Mouse (Mus musculus) ES-CJ7 (cell line): Measurements from ENCODE around the gene Hcrtr2.
A peak's percentile ranks its signal among the peaks of the same experiment; 100 is the strongest.

Experiments used
- DNase-seq: peaks from one replicate; pipeline ENCODE4 v3.0.0; 2011; ENCODE audit warnings: low read depth, low spot score

The Hcrtr2 gene

GRCm38 (mm10) chr9:76323756-76324155 lies at the start of gene Hcrtr2:
TSS of gene Hcrtr2 (minus strand) at chr9:76323856.
- DNase-seq = no peak

GRCm38 (mm10) chr9:76364874-76365273 lies 41.2 kb upstream of the Hcrtr2 start:
- DNase-seq = no peak

GRCm38 (mm10) chr9:76360374-76360773 lies 36.7 kb upstream of the Hcrtr2 start:
- no peak for DNase-seq

- DNase-seq = no peak
Observed at GRCm38 (mm10) chr9:76352346-76352745, 28.7 kb upstream of the Hcrtr2 start.

- DNase-seq = no peak
Observed at GRCm38 (mm10) chr9:76347298-76347697, 23.6 kb upstream of the Hcrtr2 start.

- no peak for DNase-seq
Observed at GRCm38 (mm10) chr9:76331081-76331480, 7.4 kb upstream of the Hcrtr2 start.

GRCm38 (mm10) chr9:76323186-76323701 lies 412 bp downstream of the Hcrtr2 start:
- peak; percentile 41 for DNase-seq

GRCm38 (mm10) chr9:76322122-76323052 lies 1.3 kb downstream of the Hcrtr2 start:
- no peak for DNase-seq

- DNase-seq = no peak
Observed at GRCm38 (mm10) chr9:76321589-76321988, 2.1 kb downstream of the Hcrtr2 start.

- DNase-seq = no peak
Observed at GRCm38 (mm10) chr9:76320755-76321154, 2.9 kb downstream of the Hcrtr2 start.

GRCm38 (mm10) chr9:76318302-76318701 lies 5.4 kb downstream of the Hcrtr2 start:
- DNase-seq = no peak

GRCm38 (mm10) chr9:76315096-76315495 lies 8.6 kb downstream of the Hcrtr2 start:
- peak; percentile 55 for DNase-seq

GRCm38 (mm10) chr9:76313921-76314320 lies 9.7 kb downstream of the Hcrtr2 start:
- peak; percentile 91 for DNase-seq

- DNase-seq = peak; percentile 75
Observed at GRCm38 (mm10) chr9:76312221-76312620, 11.4 kb downstream of the Hcrtr2 start.

- DNase-seq = peak; percentile 44
Observed at GRCm38 (mm10) chr9:76291384-76291783, 32.3 kb downstream of the Hcrtr2 start.

- DNase-seq = peak; percentile 6
Observed at GRCm38 (mm10) chr9:76270886-76271285, 52.8 kb downstream of the Hcrtr2 start.

GRCm38 (mm10) chr9:76257731-76258130 lies 65.9 kb downstream of the Hcrtr2 start:
- no peak for DNase-seq

GRCm38 (mm10) chr9:76252544-76252943 lies 71.1 kb downstream of the Hcrtr2 start:
- no peak for DNase-seq

GRCm38 (mm10) chr9:76252109-76252508 lies 71.5 kb downstream of the Hcrtr2 start:
- no peak for DNase-seq

- no peak for DNase-seq
Observed at GRCm38 (mm10) chr9:76242322-76242721, 81.3 kb downstream of the Hcrtr2 start.

- DNase-seq = no peak
Observed at GRCm38 (mm10) chr9:76237946-76238345, 85.7 kb downstream of the Hcrtr2 start.

- DNase-seq = no peak
Observed at GRCm38 (mm10) chr9:76237243-76237642, 86.4 kb downstream of the Hcrtr2 start.

GRCm38 (mm10) chr9:76236626-76237025 lies 87.0 kb downstream of the Hcrtr2 start:
- peak; percentile 68 for DNase-seq
